In genomic region chr15:77843494-77844041, GRCm38 (mm10) we compare ENCODE assay signal across 7 mouse cellular contexts. TPM values are rescaled to one million over a fixed set of nuclear protein-coding genes. Genes with fewer than 3 reads are reported as not detected.
DNase-seq lines count a peak whose midpoint lies in the region; ATAC-seq and TF ChIP-seq lines count a peak whose summit lies in the region.
"Not testable (repeated sequence)": the region's sequence is repeated elsewhere in the genome, so short reads cannot be mapped to it uniquely, and the experiment has no call there.

No protein-coding gene starts in this region.

- H3K4me3 ChIP-seq in ES-Bruce4 (ENCODE audit: low read depth, low read length) = peak overlapping the region; percentile 29; the same call in 1 of the 2 replicates
- H3K4me3 ChIP-seq in intestine, embryonic 15.5 days (replicated peaks); liver, adult 2 months (ENCODE audit: insufficient read depth, low read depth, low read length); stomach, embryonic 16.5 days (replicated peaks; ENCODE audit: low read length): not testable (repeated sequence)

- peak overlapping the region; percentile 51 for H3K27ac ChIP-seq in ES-Bruce4 (ENCODE audit: insufficient read depth, low read length)
- peak overlapping the region; percentile 18; the same call in 1 of the 2 replicates for H3K27ac ChIP-seq in intestine, embryonic 15.5 days
- H3K27ac ChIP-seq in liver, adult 2 months (replicated peaks; ENCODE audit: insufficient read depth, low read depth, low read length) = peak overlapping the region; percentile 52
- peak overlapping the region; percentile 92 for H3K27ac ChIP-seq in stomach, embryonic 16.5 days (ENCODE audit: low read length)

- peak overlapping the region; percentile 64 for H3K9ac ChIP-seq in ES-Bruce4 (ENCODE audit: low read depth, poor library complexity, severe bottlenecking)
- not testable (repeated sequence) for H3K9ac ChIP-seq in intestine, embryonic 15.5 days; liver, adult 2 months (ENCODE audit: low read depth, low read length); stomach, embryonic 16.5 days (ENCODE audit: low read length)

- WGBS in intestine, embryonic 15.5 days = 57% methylated on average over 13 of the region's 13 CpGs
- WGBS in liver, adult 2 months = 26% methylated on average over 13 of the region's 13 CpGs
- 57% methylated on average over 12 of the region's 13 CpGs for whole genome bisulfite sequencing in stomach, embryonic 16.5 days

- not testable (repeated sequence) for ATAC-seq in intestine, embryonic 15.5 days; stomach, embryonic 16.5 days (ENCODE audit: insufficient read depth, low FRiP score)

- TF ChIP-seq EP300 in ES-Bruce4 (IDR thresholded peaks at IDR 0.05; ENCODE audit: insufficient read depth, low read depth, low read length) = not testable (repeated sequence)

- not testable (repeated sequence) for H3K27me3 ChIP-seq in ES-Bruce4 (ENCODE audit: control insufficient read depth, insufficient read depth, low read length, poor library complexity, severe bottlenecking); intestine, embryonic 15.5 days (replicated peaks); liver, adult 2 months (ENCODE audit: control insufficient read depth, insufficient read depth, low read length); stomach, embryonic 16.5 days (ENCODE audit: control insufficient read depth, insufficient read depth, low read length)

- H3K9me3 ChIP-seq in ES-Bruce4 (replicated peaks; ENCODE audit: control insufficient read depth, insufficient read depth, low read length, poor library complexity, severe bottlenecking); intestine, embryonic 15.5 days; stomach, embryonic 16.5 days (replicated peaks; ENCODE audit: control insufficient read depth, low read length): not testable (repeated sequence)

- H3K4me2 ChIP-seq in intestine, embryonic 15.5 days (replicated peaks); stomach, embryonic 16.5 days (ENCODE audit: low read depth, low read length): not testable (repeated sequence)

- TF ChIP-seq POLR2A in ES-Bruce4 (IDR thresholded peaks at IDR 0.05; ENCODE audit: insufficient read depth, low read length) = peak; percentile 45
- not testable (repeated sequence) for TF ChIP-seq POLR2A in liver, adult 2 months (IDR thresholded peaks at IDR 0.05; ENCODE audit: extremely low read depth, insufficient read depth, low read length)

- H3K4me1 ChIP-seq in ES-Bruce4 (ENCODE audit: control insufficient read depth, insufficient read depth, low read length) = not testable (repeated sequence)
- peaks cover 20% of the 10 kb centered on the region for H3K4me1 ChIP-seq in intestine, embryonic 15.5 days (replicated peaks)
- peaks cover 11% of the 10 kb centered on the region for H3K4me1 ChIP-seq in liver, adult 2 months (ENCODE audit: control insufficient read depth, insufficient read depth, low read length)
- H3K4me1 ChIP-seq in stomach, embryonic 16.5 days (ENCODE audit: control insufficient read depth, insufficient read depth, low read length) = peaks cover 15% of the 10 kb centered on the region

- H3K36me3 ChIP-seq in ES-Bruce4 (ENCODE audit: control insufficient read depth, insufficient read depth, low read length, poor library complexity, severe bottlenecking); intestine, embryonic 15.5 days; liver, adult 2 months (ENCODE audit: control insufficient read depth, insufficient read depth, low read length); stomach, embryonic 16.5 days (ENCODE audit: control insufficient read depth, insufficient read depth, low read length): not testable (repeated sequence)

- peaks cover 22% of the 10 kb centered on the region for H3K79me2 ChIP-seq in liver, adult 2 months (ENCODE audit: control insufficient read depth, insufficient read depth, low read length)

- not testable (repeated sequence) for TF ChIP-seq CTCF in ES-Bruce4 (IDR thresholded peaks at IDR 0.05; ENCODE audit: low read depth, low read length); liver, adult 2 months (IDR thresholded peaks at IDR 0.05; ENCODE audit: low read depth, low read length)

- DNase-seq in brain, adult 2 months (ENCODE audit: low read depth, low spot score) = peak; percentile 43
- DNase-seq in liver, adult 2 months (ENCODE audit: extremely low read depth, low read depth, low spot score) = peak; percentile 77
- peak; percentile 80 to 87 for DNase-seq in lung, adult 18-20 months
- peak; percentile 81 for DNase-seq in lung, postnatal 25 days (ENCODE audit: low spot score)

RNA-seq across cellular contexts. Expression of gene Myh9, which starts 1.6 kb away (rescaled TPM):
- polyA plus RNA-seq in ES-Bruce4 (2011; ENCODE audit: insufficient read depth, insufficient read length, low read depth, missing spikeins) = 584 and 601 TPM in 2 replicates
- 51.6 and 52.9 TPM in 2 replicates for polyA plus RNA-seq in intestine, embryonic 15.5 days (2015; fragmentation: Nextera tagmentation; extraction: Ambion mirVana)
- 54.4 and 69.5 TPM in 2 replicates for total RNA-seq in liver, adult 2 months (2014; rRNA removed)
- polyA plus RNA-seq in liver, adult 2 months (2012; rRNA removed) = 22.5 and 24.1 TPM in 2 replicates
- polyA plus RNA-seq in stomach, embryonic 16.5 days (2015; fragmentation: Nextera tagmentation; extraction: Ambion mirVana) = 54.5 and 63.5 TPM in 2 replicates

Comparison
In these comparisons a context has a peak if more than half of its experiments do, and no peak if none do; other contexts are left out.
1. H3K27ac ChIP-seq: peak in every context shown above with its lines; median percentile 92 in stomach, embryonic 16.5 days; 52 in liver, adult 2 months; 51 in ES-Bruce4; 18 in intestine, embryonic 15.5 days.